Mouse (Mus musculus) frontal cortex, adult (tissue): ENCODE results near the gene Nr2f6.
A peak's percentile ranks its signal among the peaks of the same experiment; 100 is the strongest.

ENCODE experiments used
- ATAC-seq: cut with Nextera tagmentation; 2 replicates; pipeline ENCODE4 v1.9.2; 2017; ENCODE audit warnings: mild to moderate bottlenecking, moderate library complexity, mixed read lengths; ENCODE audit not compliant: low TSS enrichment

The Nr2f6 gene

GRCm38 (mm10) chr8:71391696-71392095 lies 9.9 kb upstream of the Nr2f6 start:
- no peak for ATAC-seq

DNA sequence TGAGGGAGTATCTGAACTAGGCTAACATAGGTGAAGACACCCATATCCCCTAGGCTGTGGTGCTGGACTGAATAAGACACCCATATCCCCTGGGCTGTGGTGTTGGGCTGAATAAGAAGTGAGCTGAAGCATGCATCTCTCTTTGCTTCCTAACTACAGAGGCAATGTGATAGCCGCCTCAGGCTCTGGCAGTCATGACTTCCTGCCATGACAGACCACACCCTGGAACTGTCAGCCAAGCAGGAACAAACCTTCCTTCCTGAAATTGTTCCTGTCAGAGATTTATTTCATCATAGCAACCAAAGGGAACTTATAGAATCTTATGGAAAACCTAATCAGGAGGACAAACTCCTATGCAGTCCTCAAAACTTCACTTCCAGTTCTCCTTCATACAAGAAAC lies 6.5 kb upstream of the Nr2f6 start:
- ATAC-seq = no peak

- ATAC-seq = no peak
Observed at GRCm38 (mm10) chr8:71385212-71385835, 3.6 kb upstream of the Nr2f6 start.

DNA sequence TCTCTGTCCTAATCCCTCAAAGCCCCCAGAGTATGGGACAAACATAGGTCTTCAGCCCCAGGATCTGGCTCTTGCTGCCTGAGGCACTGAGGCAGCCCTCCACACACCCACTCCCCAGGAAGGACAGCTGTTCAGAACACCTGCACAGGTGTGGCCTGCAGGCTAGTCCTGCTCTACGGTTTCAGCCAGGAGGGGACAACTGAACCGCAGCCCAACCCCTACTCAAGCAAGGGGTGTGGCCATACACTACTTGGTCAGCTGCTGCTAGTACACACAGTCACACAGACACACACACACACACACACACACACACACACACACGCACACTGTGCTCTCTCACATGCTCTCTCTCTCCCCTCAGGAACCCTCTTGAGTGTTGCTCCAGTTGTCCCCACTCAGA lies 2.1 kb upstream of the Nr2f6 start:
- no peak for ATAC-seq

DNA sequence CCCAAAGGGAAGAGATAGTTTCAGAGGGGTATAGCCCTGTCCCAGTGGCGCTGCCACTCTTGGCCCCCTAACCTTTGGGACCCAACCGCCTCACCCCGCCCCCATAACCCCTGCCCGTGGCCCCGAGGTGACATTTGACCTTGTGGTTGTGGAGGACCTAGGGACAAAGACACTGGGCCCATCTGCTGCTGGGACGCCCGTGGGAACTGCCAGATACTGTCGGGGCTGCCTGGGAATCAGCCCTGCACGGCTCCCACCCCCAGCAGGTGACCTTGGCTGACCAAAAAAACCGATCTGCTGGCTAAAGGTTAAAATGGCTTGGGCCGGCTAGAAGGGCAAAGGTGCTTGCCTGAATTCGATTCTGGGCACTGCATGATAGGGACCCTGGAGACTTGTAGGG lies 1.6 kb upstream of the Nr2f6 start:
- ATAC-seq = no peak

DNA sequence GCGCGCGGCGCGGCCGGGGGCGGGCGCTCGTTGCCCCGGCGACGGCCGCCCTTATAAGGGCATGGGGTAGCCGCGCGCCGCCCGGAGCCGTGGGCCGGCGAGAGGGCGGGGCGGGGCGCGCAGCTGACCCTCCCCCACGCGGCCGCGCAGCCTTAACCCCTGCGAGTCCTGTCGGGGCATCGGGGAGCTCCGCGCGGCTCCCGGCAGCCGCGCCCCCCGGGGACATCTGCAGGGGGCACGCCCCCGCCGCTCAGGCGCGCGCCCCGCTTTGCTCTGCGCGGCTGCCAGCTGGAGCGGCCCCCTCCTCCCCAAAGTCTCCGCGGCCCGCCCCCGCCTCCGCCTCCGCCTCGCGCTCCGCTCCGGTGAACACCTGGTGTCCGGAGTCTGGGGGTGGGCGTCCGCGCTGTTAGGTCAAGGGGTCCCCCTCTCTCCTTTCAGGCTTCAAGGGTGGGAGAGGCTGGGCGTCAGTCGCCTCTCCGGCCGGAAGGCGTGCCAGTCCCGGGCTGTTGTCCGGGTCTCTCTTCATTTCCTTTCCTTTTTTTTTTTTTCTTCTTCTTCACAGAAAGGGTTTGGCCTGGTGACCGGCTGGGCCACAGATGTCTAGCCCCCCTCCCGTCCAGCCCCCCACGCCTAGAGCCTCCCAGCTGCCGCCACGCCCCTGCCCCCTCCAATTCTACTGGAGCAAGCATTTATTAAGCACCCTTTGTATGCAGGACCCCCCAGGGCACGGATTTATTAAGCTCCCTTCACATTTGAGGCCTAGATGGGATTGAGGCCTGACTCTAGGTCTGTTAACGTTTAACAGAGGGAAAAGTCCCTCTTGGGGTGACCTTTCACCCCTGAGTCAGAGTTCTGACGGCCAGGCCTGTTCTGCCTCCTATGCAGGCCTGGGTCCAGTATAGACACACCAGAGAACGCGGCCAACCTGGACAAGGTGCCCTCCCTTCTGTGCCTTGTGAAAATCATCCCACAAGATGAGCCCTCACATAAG lies 506 bp upstream of the Nr2f6 start:
- ATAC-seq = peak; percentile 39

DNA sequence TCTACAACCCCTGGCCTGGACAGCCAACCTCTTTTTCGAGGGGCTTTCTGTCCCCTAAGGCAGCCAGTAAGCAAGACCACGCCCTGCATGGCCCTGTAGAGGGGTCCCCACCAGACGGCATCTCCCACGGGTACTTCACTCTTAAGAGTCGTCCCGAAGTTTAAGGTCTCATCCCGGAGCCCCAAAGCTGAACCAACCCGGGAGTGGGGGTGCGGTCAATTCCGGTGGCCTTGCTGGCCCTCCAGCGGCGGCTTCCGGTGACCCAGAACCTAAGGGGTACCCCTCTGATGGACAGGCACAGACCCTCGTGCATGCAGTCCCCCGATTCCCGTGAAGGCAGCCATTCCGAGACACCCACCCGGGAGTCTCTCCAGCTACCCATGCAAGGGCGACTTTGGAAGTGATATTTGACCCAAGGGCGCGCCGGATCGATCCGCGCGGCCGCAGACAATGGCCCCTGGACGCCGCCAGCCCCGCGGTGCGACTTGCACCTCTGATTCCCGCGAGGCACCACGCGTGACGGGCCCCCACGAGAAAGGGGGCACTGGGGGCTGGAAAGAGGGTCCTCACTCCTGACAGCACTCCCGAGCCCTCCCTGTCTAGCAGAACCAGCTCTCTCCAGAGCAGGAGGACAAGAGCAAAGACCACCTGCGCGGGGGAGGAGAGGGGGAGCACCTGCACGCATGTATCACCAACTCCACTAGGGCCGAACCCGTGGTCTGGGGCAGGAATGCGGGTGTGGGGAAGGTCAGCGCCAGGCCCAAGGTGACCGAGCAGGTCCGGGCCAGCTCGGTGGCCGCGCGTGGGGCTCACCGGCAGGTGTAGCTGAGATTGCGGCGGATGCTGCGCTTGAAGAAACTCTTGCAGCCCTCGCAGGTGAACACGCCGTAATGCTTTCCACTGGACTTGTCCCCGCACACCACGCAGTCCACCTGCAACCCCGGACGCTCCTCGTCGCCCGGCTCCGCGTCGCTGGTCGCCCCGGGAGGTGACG lies 1.3 kb downstream of the Nr2f6 start:
- ATAC-seq = no peak

GRCm38 (mm10) chr8:71379512-71380075 lies 2.2 kb downstream of the Nr2f6 start:
- no peak for ATAC-seq

DNA sequence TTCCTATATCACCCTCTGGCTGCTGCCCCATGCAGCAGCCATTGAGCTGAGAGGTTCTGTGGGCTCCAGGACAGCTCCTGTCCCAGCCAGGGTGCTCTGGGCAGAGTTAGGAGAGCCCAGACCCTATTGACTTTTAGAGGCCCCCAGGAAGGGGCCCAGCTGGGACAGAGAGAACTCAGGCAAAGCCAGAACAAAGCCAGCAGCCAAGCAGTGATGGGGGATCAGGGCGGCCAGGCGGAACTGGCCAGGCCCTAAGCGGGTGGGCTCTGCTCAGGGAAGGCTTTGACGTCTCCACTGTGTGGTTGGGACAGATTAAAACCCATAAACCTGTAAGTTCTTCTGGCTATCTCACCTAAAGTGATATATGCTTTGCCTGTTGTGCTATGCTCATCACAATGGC lies 2.8 kb downstream of the Nr2f6 start:
- no peak for ATAC-seq

DNA sequence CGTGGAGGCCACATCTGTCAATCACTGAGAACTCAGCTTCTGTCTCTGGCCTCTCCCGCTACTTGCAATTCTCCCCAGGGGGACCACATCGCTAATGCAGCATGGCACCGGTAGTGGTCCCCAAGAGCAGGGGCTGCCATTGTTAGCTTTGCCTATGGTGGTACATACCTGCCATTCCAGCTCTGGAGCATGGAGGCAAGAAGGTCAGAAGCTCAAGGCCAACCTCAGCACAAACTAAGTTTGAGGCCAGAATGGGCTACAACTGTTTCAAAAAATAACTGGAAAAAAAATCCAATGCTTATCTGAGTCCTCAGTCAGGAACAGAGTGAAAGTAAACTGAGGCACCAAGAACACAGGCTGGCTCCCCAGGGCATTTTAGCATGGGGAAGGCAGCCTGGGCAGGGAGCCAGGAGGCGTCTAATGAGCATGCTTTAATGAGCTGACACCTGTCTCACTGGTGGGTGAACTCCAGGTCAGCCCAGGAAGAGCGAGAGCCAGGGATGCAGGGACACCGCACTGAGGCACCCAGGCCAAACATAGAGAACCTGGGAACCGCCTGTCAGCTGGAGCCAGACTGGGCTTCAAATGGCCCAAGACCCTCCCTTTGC lies 5.2 kb downstream of the Nr2f6 start:
- no peak for ATAC-seq

DNA sequence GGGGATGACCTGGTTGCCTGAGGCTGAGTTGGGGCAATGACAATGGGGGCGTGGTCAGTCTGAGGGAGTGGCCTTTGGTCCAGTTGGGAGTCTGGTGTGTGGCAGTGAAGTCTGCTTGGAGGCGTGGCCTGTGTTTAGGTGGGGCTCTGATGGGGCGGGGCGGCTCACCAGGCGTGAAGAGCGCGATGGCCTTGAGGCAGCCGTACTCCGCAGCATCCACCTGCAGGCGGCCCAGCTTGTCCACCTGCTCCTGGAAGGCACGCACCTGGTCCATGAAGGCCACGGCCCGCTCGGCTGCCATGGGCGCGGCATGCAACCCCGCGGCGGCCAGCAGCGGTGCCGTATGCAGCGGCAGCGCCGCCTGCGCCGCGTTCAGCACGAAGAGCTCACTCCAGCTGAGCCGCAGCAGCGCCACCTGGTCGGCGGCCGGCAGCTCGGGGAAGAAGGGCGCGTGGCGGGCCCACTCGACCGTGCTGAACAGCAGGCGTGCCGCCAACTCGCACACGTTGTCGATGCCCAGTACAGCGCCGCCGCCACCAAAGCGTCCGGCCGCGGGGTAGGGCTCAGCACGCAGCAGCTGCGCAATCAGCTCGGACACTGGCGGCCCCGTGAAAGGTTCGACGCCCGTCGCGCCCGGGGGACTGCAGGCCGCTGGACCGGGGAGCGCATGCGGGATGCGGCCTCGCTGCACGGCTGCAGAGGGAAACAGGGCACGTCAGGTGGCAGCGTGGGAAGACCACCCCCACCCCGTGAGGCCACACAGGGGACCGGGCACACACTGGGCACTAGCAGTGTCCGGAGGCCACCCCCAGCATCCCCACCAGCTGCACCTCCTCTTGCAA lies 6.0 kb downstream of the Nr2f6 start:
- ATAC-seq = peak; percentile 22; the same call in 1 of the 2 replicates

GRCm38 (mm10) chr8:71374616-71375206 lies 7.0 kb downstream of the Nr2f6 start:
- no peak for ATAC-seq

- ATAC-seq = no peak
Observed at GRCm38 (mm10) chr8:71373000-71373399, 8.8 kb downstream of the Nr2f6 start.

DNA sequence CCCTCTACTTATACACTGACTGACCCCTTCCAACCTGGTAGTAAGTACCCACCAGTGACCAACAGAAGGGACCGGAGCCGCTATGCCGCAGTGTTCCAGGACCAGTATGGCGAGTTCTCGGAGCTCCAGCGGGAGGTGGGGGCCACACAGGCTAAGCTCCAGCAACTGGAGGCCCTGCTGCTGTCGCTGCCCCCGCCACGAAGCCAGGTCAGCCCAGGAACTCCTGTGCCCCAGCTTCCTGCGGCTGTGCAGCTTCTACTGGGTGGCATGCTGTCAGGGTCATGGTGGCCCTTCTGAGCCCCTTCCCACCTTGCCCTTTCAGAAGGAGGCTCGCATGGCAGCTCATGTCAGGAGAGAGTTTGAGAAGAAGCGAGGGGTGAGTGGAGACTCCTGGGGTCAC lies 9.3 kb downstream of the Nr2f6 start:
- ATAC-seq = no peak

- peak; percentile 74 for ATAC-seq
Observed at GRCm38 (mm10) chr8:71371236-71371848, 10.4 kb downstream of the Nr2f6 start, which contains the start of gene Ocel1. Gene Ocel1, plus strand, starts transcription at chr8:71371298.

GRCm38 (mm10) chr8:71370711-71371235 lies 11.0 kb downstream of the Nr2f6 start:
- ATAC-seq = no peak

GRCm38 (mm10) chr8:71369040-71369718 lies 12.6 kb downstream of the Nr2f6 start:
- no peak for ATAC-seq

- ATAC-seq = no peak
Observed at GRCm38 (mm10) chr8:71368366-71368765, 13.4 kb downstream of the Nr2f6 start.
